Mouse (Mus musculus) heart, postnatal 0 days (tissue): Measurements from ENCODE around the gene Slc25a21. TPM values are rescaled to one million over a fixed set of nuclear protein-coding genes. Genes with fewer than 3 reads are reported as not detected.

Experiments used
- ATAC-seq: fragments of 200-750 bp; cut with Nextera tagmentation; 2 replicates; pipeline ENCODE4 v1.8.0; 2017; ENCODE audit warnings: low read depth, moderate number of reproducible peaks, moderate library complexity; ENCODE audit not compliant: insufficient read depth
- DNase-seq: peaks from one replicate; pipeline ENCODE4 v3.0.0-alpha.2; 2016; ENCODE audit warnings: low spot score
- H3K27ac ChIP-seq: fragments of 300-500 bp; sonication (generic); 2 replicates; pipeline ENCODE4 v1.5.1; 2014; ENCODE audit warnings: low read depth, mild to moderate bottlenecking
- H3K27me3 ChIP-seq: fragments of 300-500 bp; sonication (generic); 2 replicates; pipeline ENCODE4 v1.6.1; 2014; ENCODE audit warnings: low read length, mixed read lengths; ENCODE audit not compliant: control insufficient read depth, insufficient read depth
- H3K36me3 ChIP-seq: fragments of 300-500 bp; sonication (generic); replicated peaks from 2 replicates; pipeline ENCODE4 v1.6.1; 2014; ENCODE audit warnings: low read length, mixed read lengths; ENCODE audit not compliant: control insufficient read depth, insufficient read depth
- H3K4me1 ChIP-seq: fragments of 300-500 bp; sonication (generic); 2 replicates; pipeline ENCODE4 v1.6.1; 2014; ENCODE audit warnings: antibody characterized with exemption; ENCODE audit not compliant: control insufficient read depth, insufficient read depth
- H3K4me2 ChIP-seq: fragments of 300-500 bp; sonication (generic); 2 replicates; pipeline ENCODE4 v1.6.1; 2014; ENCODE audit warnings: low read depth, mild to moderate bottlenecking, low read length, moderate library complexity
- H3K4me3 ChIP-seq: fragments of 300-500 bp; sonication (generic); 2 replicates; pipeline ENCODE4 v1.5.1; 2014; ENCODE audit warnings: low read depth, low read length
- H3K9ac ChIP-seq: fragments of 300-500 bp; sonication (generic); replicated peaks from 2 replicates; pipeline ENCODE4 v1.6.1; 2014; ENCODE audit warnings: low read depth, low read length, mixed read lengths
- H3K9me3 ChIP-seq: fragments of 300-500 bp; sonication (generic); replicated peaks from 2 replicates; pipeline ENCODE4 v1.6.1; 2016; ENCODE audit warnings: low read length; ENCODE audit not compliant: control insufficient read depth
- CTCF ChIP-seq: IDR thresholded peaks from 2 replicates; pipeline ENCODE4 v1.5.1; 2016; ENCODE audit warnings: antibody characterized with exemption, control low read depth, low read depth
- EP300 ChIP-seq: IDR thresholded peaks from 2 replicates; pipeline ENCODE4 v1.6.1; 2016; ENCODE audit warnings: antibody characterized with exemption, low read depth
- WGBS: fragments of 180-500 bp; shearing (Covaris S2); extraction: QIAGEN DNeasy Blood & Tissue Kit; methylation state at CpG from one replicate; pipeline ENCODE4 v1.1.7; 2014; 5-methylcytosine and 5-hydroxymethylcytosine counted together
- polyA plus RNA-seq: library from polyadenylated mRNA; unstranded; fragments of >200 nt; fragmentation: Nextera tagmentation; extraction: Ambion mirVana; gene quantifications from 2 replicates; pipeline ENCODE4 v1.2.1, GENCODE M21; 2015
- total RNA-seq: library from RNA; depleted of rRNA; stranded (reverse); fragments of >200 nt; gene quantifications from 2 replicates; pipeline ENCODE4 v1.2.3, GENCODE M21; 2014; ENCODE audit warnings: low replicate concordance

The Slc25a21 gene
- total and polyA plus RNA-seq, 2 experiments from 2014 or later, result 0.31 TPM; not detected in 1

GRCm38 (mm10) chr12:56829945-56830344 is 367.3 kb downstream of the Slc25a21 start:
- Histone ChIP-seq H3K36me3 (no peaks in the 10 kb centered on the region), H3K9ac (no peak overlapping the region), H3K9me3 (no peaks in the 10 kb centered on the region), H3K4me1 (no peaks in the 10 kb centered on the region), H3K4me2 (no peak overlapping the region), H3K4me3 (no peak overlapping the region), H3K27me3 (no peaks in the 10 kb centered on the region), H3K27ac (no peak overlapping the region)
- ATAC-seq (no peak), DNase-seq (no peak)
- no peak for TF ChIP-seq EP300
- WGBS, result 56% methylated on average over 1 of the region's 1 CpGs

GRCm38 (mm10) chr12:56829455-56829883 is 367.8 kb downstream of the Slc25a21 start:
- Histone ChIP-seq H3K27ac (no peak overlapping the region), H3K9ac (no peak overlapping the region), H3K4me3 (no peak overlapping the region), H3K27me3 (no peaks in the 10 kb centered on the region), H3K4me1 (no peaks in the 10 kb centered on the region), H3K4me2 (no peak overlapping the region), H3K36me3 (no peaks in the 10 kb centered on the region), H3K9me3 (no peaks in the 10 kb centered on the region)
- TF ChIP-seq CTCF (no peak), EP300 (no peak)
- 25% methylated on average over 5 of the region's 5 CpGs for WGBS
- DNase-seq, result peak; percentile 10
- ATAC-seq, result no peak; the same call in 1 of the 2 replicates

GRCm38 (mm10) chr12:56827808-56828384 is 369.4 kb downstream of the Slc25a21 start:
- Histone ChIP-seq H3K4me3 (no peak overlapping the region), H3K4me2 (no peak overlapping the region), H3K4me1 (no peaks in the 10 kb centered on the region), H3K36me3 (no peaks in the 10 kb centered on the region), H3K9ac (no peak overlapping the region), H3K9me3 (no peaks in the 10 kb centered on the region), H3K27me3 (no peaks in the 10 kb centered on the region), H3K27ac (no peak overlapping the region)
- 82% methylated on average over 8 of the region's 8 CpGs for WGBS
- ATAC-seq (no peak), DNase-seq (no peak)
- TF ChIP-seq CTCF (no peak), EP300 (no peak)

- H3K4me1 ChIP-seq, result no peaks in the 10 kb centered on the region
- no peaks in the 10 kb centered on the region for H3K36me3 ChIP-seq
- H3K4me2 ChIP-seq, result no peak overlapping the region
- no peaks in the 10 kb centered on the region for H3K9me3 ChIP-seq
- WGBS, result 42% methylated on average over 5 of the region's 5 CpGs
- TF ChIP-seq CTCF, result no peak
- TF ChIP-seq EP300, result no peak
- no peak overlapping the region for H3K27ac ChIP-seq
- no peak overlapping the region for H3K4me3 ChIP-seq
- DNase-seq (no peak), ATAC-seq (no peak)
- H3K27me3 ChIP-seq, result no peaks in the 10 kb centered on the region
- no peak overlapping the region for H3K9ac ChIP-seq
Measured at GRCm38 (mm10) chr12:56824688-56825087, 372.6 kb downstream of the Slc25a21 start.

GRCm38 (mm10) chr12:56822122-56822521 is 375.1 kb downstream of the Slc25a21 start:
- no peak overlapping the region for H3K27ac ChIP-seq
- no peaks in the 10 kb centered on the region for H3K27me3 ChIP-seq
- TF ChIP-seq CTCF (no peak), EP300 (no peak)
- no peak overlapping the region for H3K9ac ChIP-seq
- no peak for DNase-seq
- ATAC-seq, result no peak
- no peak overlapping the region for H3K4me2 ChIP-seq
- H3K9me3 ChIP-seq, result no peaks in the 10 kb centered on the region
- 49% methylated on average over 2 of the region's 2 CpGs for WGBS
- H3K36me3 ChIP-seq, result no peaks in the 10 kb centered on the region
- no peak overlapping the region for H3K4me3 ChIP-seq
- H3K4me1 ChIP-seq, result no peaks in the 10 kb centered on the region

- no peak overlapping the region for H3K9ac ChIP-seq
- TF ChIP-seq CTCF, result no peak
- TF ChIP-seq EP300, result no peak
- H3K27me3 ChIP-seq, result no peaks in the 10 kb centered on the region
- no peak overlapping the region for H3K27ac ChIP-seq
- no peaks in the 10 kb centered on the region for H3K4me1 ChIP-seq
- no peaks in the 10 kb centered on the region for H3K9me3 ChIP-seq
- 63% methylated on average over 2 of the region's 2 CpGs for WGBS
- DNase-seq (no peak), ATAC-seq (no peak)
- H3K4me2 ChIP-seq, result no peak overlapping the region
- no peaks in the 10 kb centered on the region for H3K36me3 ChIP-seq
- H3K4me3 ChIP-seq, result no peak overlapping the region
Measured at GRCm38 (mm10) chr12:56820604-56821003, 376.7 kb downstream of the Slc25a21 start.
